Mouse (Mus musculus): ENCODE results near the gene Cdk5rap1.

Cdk5rap1 gene

GRCm38 (mm10) chr2:154372842-154373500, at the start of gene Cdk5rap1:
TSS of gene Cdk5rap1 (minus strand) at chr2:154373010.
- in situ Hi-C loops (cut with MboI, MseI): no loop called here

GRCm38 (mm10) chr2:154422181-154422580, 49.4 kb upstream of the Cdk5rap1 start:
- in situ Hi-C loops (cut with MboI, MseI): no loop called here

GRCm38 (mm10) chr2:154420942-154421731, 48.3 kb upstream of the Cdk5rap1 start:
- in situ Hi-C loops (cut with MboI, MseI): no loop called here

- in situ Hi-C loops (cut with MboI, MseI): no loop called here
These were observed 47.1 kb upstream of the Cdk5rap1 start for GRCm38 (mm10) chr2:154419631-154420515.

GRCm38 (mm10) chr2:154418001-154418400, 45.2 kb upstream of the Cdk5rap1 start:
- in situ Hi-C loops (cut with MboI, MseI): no loop called here

- in situ Hi-C loops (cut with MboI, MseI): no loop called here
These were observed 44.3 kb upstream of the Cdk5rap1 start for GRCm38 (mm10) chr2:154417107-154417506.

GRCm38 (mm10) chr2:154412018-154412666, 39.3 kb upstream of the Cdk5rap1 start:
- in situ Hi-C loops (cut with MboI, MseI): loop anchor here (5.0 kb wide), 1 partner anchor 175 kb away; no protein-coding TSS in a partner anchor

GRCm38 (mm10) chr2:154410355-154410754, 37.5 kb upstream of the Cdk5rap1 start:
- in situ Hi-C loops (cut with MboI, MseI): loop anchor here (5.0 kb wide), 1 partner anchor 177 kb away; no protein-coding TSS in a partner anchor

GRCm38 (mm10) chr2:154407643-154408445, 35.0 kb upstream of the Cdk5rap1 start, which contains the start of gene Snta1:
TSS of gene Snta1 (minus strand) at chr2:154408099.
- in situ Hi-C loops (cut with MboI, MseI): no loop called here

GRCm38 (mm10) chr2:154407063-154407642, 34.3 kb upstream of the Cdk5rap1 start:
- in situ Hi-C loops (cut with MboI, MseI): no loop called here

GRCm38 (mm10) chr2:154405447-154405994, 32.7 kb upstream of the Cdk5rap1 start:
- in situ Hi-C loops (cut with MboI, MseI): no loop called here

GRCm38 (mm10) chr2:154402811-154403210, 30.0 kb upstream of the Cdk5rap1 start:
- in situ Hi-C loops (cut with MboI, MseI): no loop called here

- in situ Hi-C loops (cut with MboI, MseI): no loop called here
These were observed 29.2 kb upstream of the Cdk5rap1 start for GRCm38 (mm10) chr2:154401976-154402375.

GRCm38 (mm10) chr2:154399325-154399724, 26.5 kb upstream of the Cdk5rap1 start:
- in situ Hi-C loops (cut with MboI, MseI): no loop called here

- in situ Hi-C loops (cut with MboI, MseI): no loop called here
These were observed 25.5 kb upstream of the Cdk5rap1 start for GRCm38 (mm10) chr2:154398267-154398666.

GRCm38 (mm10) chr2:154396529-154396928, 23.7 kb upstream of the Cdk5rap1 start:
- in situ Hi-C loops (cut with MboI, MseI): no loop called here

GRCm38 (mm10) chr2:154394602-154395001, 21.8 kb upstream of the Cdk5rap1 start:
- in situ Hi-C loops (cut with MboI, MseI): no loop called here

GRCm38 (mm10) chr2:154390180-154390964, 17.6 kb upstream of the Cdk5rap1 start:
- in situ Hi-C loops (cut with MboI, MseI): no loop called here

GRCm38 (mm10) chr2:154379103-154379502, 6.3 kb upstream of the Cdk5rap1 start:
- in situ Hi-C loops (cut with MboI, MseI): loop anchor here (5.0 kb wide), 1 partner anchor 167 kb away; no protein-coding TSS in a partner anchor
